Mouse (Mus musculus) spleen, adult 2 months (tissue): ENCODE measurements around the gene Tmem151b.

ENCODE experiments used
- CTCF ChIP-seq: fragments of 200-500 bp; IDR thresholded peaks from 2 replicates; pipeline ENCODE4 v1.5.1; 2011; ENCODE audit warnings: mild to moderate bottlenecking, inconsistent platforms; ENCODE audit not compliant: insufficient read depth, insufficient read length, insufficient replicate concordance; ENCODE audit errors: extremely low read depth
- POLR2A ChIP-seq: fragments of 200-500 bp; IDR thresholded peaks from 2 replicates; pipeline ENCODE4 v1.6.1; 2011; ENCODE audit warnings: low read depth, low read length, inconsistent platforms

- TF ChIP-seq CTCF (no peak), POLR2A (no peak)
Measured at GRCm38 (mm10) chr17:45500981-45501380, 48.5 kb downstream of the Tmem151b start.
